Mouse (Mus musculus): ENCODE measurements around the gene Golph3.

DNA sequence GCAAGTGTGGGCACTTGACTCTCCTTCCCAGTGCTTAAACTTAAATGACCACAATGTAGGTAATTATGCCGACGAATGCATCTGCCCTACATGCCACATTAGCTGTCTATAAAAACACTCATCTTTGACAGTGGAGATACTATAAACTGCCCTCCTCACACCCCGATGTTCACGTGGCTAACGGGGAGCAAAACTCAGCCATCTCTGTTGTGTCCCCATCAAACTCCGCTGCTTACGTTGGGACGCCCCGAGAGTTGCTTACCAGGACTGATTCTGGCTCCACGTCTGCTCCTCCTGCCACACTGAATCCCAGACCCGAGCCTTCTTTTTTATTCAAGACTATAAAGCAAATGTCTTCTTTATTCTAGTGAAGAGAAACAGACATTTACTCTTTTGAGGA, 47.1 kb downstream of the Golph3 start:
- TF ChIP-seq CTCF (IDR thresholded peaks at IDR 0.05; ENCODE audit: borderline replicate concordance, insufficient read depth, low read depth, low read length): no peak
- TF ChIP-seq POLR2A (IDR thresholded peaks at IDR 0.05; ENCODE audit: borderline replicate concordance, insufficient read depth, low read length): no peak
